Mouse (Mus musculus) right cerebral cortex, postnatal 25 days (tissue): ENCODE data around the gene Myo10.

Source experiments
- DNase-seq: peaks from one replicate; pipeline ENCODE4 v3.0.0; 2022

Gene Myo10

GRCm38 (mm10) chr15:25728501-25728900 lies 106.2 kb downstream of the Myo10 start:
- no peak for DNase-seq

- DNase-seq: peak; percentile 20
These were observed 108.7 kb downstream of the Myo10 start for GRCm38 (mm10) chr15:25731053-25731452.

GRCm38 (mm10) chr15:25732758-25733428 lies 110.6 kb downstream of the Myo10 start:
- peak; percentile 41 for DNase-seq

GRCm38 (mm10) chr15:25733739-25734430 lies 111.6 kb downstream of the Myo10 start:
- DNase-seq: no peak

GRCm38 (mm10) chr15:25736531-25736930 lies 114.2 kb downstream of the Myo10 start:
- DNase-seq: no peak

- DNase-seq: no peak
These were observed 117.9 kb downstream of the Myo10 start for GRCm38 (mm10) chr15:25740271-25740670.

- no peak for DNase-seq
These were observed 119.9 kb downstream of the Myo10 start for GRCm38 (mm10) chr15:25742196-25742595.

- no peak for DNase-seq
These were observed 129.2 kb downstream of the Myo10 start for GRCm38 (mm10) chr15:25751510-25751909.

- DNase-seq: no peak
These were observed 130.3 kb downstream of the Myo10 start for GRCm38 (mm10) chr15:25752597-25752996.

- no peak for DNase-seq
These were observed 130.7 kb downstream of the Myo10 start for GRCm38 (mm10) chr15:25753003-25753402.

- DNase-seq: no peak
These were observed 131.6 kb downstream of the Myo10 start for GRCm38 (mm10) chr15:25753878-25754277.

GRCm38 (mm10) chr15:25754342-25754951 lies 132.1 kb downstream of the Myo10 start:
- DNase-seq: no peak

GRCm38 (mm10) chr15:25755536-25755935 lies 133.2 kb downstream of the Myo10 start:
- DNase-seq: no peak

GRCm38 (mm10) chr15:25756072-25756471 lies 133.7 kb downstream of the Myo10 start:
- DNase-seq: no peak

- no peak for DNase-seq
These were observed 135.7 kb downstream of the Myo10 start for GRCm38 (mm10) chr15:25758037-25758436.

GRCm38 (mm10) chr15:25758500-25759086 lies 136.3 kb downstream of the Myo10 start:
- DNase-seq: peak; percentile 18

- peak; percentile 42 for DNase-seq
These were observed 138.0 kb downstream of the Myo10 start for GRCm38 (mm10) chr15:25760304-25760703.

- no peak for DNase-seq
These were observed 138.7 kb downstream of the Myo10 start for GRCm38 (mm10) chr15:25761049-25761448.

GRCm38 (mm10) chr15:25761800-25762211 lies 139.5 kb downstream of the Myo10 start:
- DNase-seq: peak; percentile 35

GRCm38 (mm10) chr15:25762306-25762705 lies 140.0 kb downstream of the Myo10 start:
- no peak for DNase-seq

GRCm38 (mm10) chr15:25763106-25763505 lies 140.8 kb downstream of the Myo10 start:
- DNase-seq: no peak

GRCm38 (mm10) chr15:25764653-25765352 lies 142.5 kb downstream of the Myo10 start:
- DNase-seq: no peak

GRCm38 (mm10) chr15:25767777-25768176 lies 145.5 kb downstream of the Myo10 start:
- no peak for DNase-seq
